Mouse (Mus musculus): ENCODE measurements around the gene Alpk1.

The Alpk1 gene

DNA sequence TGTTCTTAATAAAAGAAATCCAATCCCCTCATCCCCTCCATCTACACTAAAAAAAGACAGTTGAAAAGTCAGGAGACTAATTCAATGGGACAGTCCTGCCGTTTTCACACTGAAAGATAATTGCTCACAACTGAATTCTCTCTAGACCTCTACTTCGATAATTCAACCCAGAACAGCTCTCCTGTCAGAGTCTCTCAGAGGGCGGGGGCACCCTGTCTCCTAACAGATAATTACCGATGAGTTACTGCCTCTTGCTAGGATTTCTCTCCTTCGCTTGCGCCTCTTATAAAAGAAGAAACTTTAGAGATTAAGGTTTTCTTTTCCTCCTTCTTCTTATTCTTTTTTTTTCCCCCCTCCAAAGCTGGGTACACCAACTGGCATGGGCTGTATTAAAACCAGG lies 34.8 kb downstream of the Alpk1 start:
- no peak for DNase-seq (ENCODE audit: low read depth, low spot score)

DNA sequence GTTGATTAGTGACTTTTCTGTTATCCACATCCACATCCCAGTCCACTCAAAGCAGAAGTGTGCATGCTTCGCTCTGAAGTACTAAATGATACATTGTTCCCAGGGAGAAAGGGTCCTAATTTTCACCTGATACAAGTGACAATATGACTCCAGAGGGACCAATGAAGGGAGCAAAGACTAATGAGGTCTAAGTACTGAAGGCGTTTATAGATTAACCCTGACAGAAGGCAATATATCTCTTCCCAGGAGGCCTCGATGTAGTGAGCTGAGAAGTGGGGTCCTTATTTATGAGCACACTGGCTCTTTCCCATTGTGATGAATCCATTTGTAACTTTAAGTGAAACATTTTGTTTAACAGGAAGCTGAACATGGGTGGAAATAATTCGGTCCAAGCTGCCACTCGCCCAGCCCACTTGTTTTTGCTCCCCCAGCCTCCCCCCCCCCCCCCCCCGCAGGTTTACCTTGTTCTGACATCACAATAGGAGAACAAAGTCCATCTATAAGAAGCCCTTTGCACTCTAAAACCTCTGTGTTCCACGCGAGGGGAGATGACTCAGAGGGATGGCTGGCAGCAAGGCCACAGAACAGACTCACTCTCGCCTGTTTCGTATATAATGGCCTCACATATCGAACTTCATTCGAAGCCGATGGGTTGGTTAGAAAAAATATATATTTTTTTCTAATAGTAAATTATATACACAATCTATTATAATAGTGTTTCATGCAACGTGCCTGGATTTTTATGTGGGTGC lies 36.5 kb downstream of the Alpk1 start:
- DNase-seq (ENCODE audit: low read depth, low spot score) = no peak

DNA sequence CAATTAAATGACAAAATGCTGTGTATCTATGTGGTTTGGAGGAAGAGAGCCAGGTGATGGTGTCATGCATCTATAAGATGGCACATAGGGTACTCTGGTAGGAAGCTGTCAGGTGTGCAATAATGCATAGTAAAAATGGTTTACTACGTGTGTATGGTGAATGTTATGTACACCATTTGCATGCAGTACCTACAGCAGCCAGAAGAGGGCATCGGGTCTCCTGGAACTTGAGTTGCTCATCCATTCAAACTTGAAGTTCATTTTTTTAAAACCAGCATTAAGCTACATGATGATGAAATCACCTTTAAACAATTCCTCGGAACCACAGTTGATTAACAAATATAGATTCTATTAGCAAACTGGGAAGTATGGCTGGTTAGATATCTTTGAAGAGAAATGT lies 38.9 kb downstream of the Alpk1 start:
- peak; percentile 17 for DNase-seq (ENCODE audit: low read depth, low spot score)

DNA sequence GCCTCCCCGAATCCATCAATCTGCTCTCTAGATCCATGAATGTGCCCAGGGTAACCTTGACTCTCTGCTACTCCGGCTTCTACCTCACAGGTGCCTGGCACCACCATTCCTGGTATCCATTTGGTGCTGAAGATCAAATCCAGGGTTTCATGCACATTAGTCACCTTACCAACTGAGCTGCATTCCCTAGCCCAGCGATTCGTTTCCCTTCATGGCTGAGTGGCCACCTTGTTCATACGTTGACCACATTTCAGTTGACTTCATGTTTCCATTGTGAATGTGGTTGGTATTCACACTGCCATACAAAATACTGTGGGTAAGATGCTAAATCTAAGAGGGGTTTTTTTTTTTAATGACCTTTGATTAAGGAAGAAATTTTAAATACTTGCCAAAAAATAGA lies 42.5 kb downstream of the Alpk1 start:
- no peak for DNase-seq (ENCODE audit: low read depth, low spot score)

DNA sequence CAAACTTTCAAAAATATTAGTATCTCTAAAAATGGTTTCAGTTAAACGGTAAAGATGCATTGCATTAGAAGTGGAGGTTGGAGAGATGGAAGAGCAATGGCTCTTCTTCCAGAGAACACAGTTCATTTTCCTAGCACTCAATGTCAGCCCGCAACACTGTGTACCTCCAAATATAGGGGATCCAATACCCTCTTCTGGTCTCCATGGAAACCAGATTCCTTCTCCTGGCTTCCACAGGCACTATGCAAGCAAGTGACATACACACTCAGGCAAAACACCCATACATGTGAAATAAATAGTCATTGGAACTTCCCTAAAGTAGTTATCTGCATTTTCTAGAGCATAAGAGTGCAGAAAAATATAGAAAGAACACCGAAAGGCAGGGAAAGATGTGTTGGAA lies 44.9 kb downstream of the Alpk1 start:
- DNase-seq (ENCODE audit: low read depth, low spot score) = no peak

DNA sequence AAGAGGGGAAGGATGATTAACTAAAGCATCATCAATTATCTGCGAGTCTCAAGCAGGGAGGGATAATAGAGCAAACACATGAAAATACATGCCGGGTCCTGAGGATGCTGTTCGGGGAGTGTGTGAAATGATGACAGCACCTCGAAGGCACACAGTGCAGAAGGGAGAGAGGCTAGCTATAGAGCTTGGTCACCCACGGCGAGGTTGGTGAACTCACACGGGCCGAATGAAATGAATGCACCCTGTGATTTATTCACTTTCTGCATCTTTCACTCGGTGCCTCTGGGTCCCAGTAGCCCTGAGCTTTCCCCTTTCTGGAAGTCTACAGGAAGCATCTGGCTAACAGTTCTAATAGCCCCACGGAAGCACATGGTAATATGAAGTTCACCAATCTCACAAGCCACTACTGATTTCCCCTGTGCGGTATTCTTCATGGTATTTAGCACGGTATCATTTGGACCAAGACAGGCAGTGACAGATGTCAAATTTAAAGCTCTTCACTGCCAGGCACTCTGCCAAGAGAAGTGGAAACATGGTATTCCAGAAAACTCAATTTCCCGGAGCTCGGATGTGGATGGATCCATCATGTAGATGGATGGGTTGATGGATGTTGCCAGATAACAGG lies 50.7 kb downstream of the Alpk1 start:
- DNase-seq (ENCODE audit: low read depth, low spot score) = no peak

DNA sequence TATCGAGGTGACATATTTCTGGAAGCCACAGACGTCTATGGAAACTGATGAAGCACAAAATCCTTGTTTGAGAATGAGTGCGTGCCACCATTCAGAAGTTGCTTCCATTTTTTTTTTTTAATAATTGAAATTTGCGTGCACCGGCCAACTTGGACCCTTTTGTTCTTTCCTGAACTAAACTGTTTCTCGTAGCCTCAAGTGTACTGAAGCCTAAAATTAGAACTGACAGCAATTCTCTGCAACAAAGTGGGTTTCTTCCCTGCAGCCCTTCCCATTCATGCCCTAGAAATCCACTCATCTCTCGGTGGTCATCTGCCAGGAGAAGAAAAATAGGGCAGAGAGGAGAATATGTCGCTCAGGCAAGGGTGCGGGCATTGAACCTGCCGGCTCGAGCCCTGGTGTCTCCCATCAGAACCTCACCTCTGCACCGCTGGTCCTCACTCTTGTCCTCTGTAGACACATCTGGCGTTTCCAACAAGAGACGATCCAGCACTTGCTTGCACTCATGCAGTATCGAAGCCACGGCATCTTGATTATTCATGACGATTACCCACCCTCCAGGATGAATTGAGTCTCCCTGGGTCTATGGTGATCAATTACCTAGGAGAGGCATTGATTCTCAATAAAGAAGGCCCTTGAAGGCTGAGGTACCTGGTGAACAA lies 51.3 kb downstream of the Alpk1 start:
- no peak for DNase-seq (ENCODE audit: low read depth, low spot score)

DNA sequence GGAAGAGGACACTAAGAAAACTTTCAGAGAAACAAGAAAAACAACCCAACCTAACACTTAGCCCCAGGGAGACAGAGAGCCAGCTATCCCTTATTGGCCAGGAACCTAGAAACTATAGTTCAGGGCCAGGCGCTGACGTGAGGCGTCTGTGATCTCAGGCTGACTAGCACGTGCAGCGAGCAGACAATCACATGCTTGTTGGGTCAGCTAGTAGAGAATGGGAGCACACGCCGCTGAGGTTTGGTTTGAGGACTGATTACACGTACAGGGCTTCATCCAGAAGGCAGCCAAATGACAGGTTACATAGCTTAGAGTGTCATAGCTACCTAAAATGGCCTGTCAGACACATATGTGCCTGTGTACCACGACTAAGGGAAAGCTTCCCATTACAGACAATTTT lies 52.3 kb downstream of the Alpk1 start:
- no peak for DNase-seq (ENCODE audit: low read depth, low spot score)

DNA sequence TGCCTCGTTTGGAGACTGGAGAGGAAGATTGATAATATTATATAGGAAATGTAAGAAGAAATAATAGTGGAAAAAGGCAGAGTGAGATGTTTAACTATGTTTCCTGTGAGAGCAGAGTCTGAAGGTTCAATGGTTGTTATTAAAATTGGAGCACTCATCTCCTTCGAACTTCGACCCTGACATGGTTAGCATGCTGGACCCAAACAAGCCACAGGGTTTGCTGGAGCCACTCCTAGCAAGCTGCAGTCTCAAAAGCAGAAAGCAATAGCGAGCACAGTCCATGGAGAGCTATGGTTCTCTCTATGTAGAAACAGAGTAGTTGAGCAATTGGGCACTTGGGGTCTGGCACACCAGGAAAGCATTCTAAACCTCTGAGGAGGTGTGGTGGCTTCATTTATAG lies 59.4 kb downstream of the Alpk1 start:
- no peak for DNase-seq (ENCODE audit: low read depth, low spot score)

DNA sequence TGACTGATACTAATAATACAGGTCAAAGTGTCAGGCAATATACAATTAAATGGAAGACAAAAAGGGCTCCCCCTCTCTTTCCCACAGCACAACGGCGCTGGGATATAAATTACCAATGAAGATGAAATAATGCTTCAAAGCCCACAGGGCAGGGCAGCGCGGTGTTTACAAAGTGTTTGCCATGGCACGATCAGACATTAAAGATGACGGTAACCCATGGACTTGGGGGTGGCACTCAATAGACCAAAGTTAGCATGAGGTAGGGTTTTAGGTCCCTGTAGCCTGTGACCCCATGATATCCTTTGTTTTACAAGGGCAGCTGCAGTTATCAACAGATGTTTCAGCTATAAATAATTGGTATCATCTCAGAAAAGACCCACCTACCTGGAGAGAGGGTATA lies 60.3 kb downstream of the Alpk1 start:
- no peak for DNase-seq (ENCODE audit: low read depth, low spot score)

DNA sequence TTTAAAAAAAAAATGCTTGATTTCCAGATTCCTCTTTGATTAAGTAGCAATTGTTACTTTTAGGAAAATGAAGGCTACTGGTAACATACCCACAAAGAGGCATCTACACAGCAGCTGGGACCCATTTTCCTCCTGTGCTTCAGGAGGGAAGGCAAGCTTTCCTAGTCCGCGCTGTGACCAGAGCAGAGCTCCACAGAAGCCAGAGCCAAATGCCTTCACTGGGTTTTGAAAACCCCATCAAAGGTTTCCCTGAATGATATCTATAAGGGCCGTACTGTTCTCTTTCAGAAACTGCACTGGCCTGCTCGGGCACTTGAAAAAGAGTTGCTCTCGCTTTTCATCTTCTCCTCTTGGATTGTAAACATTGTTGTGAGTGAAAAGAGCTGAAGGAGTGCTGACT lies 60.7 kb downstream of the Alpk1 start:
- no peak for DNase-seq (ENCODE audit: low read depth, low spot score)

DNA sequence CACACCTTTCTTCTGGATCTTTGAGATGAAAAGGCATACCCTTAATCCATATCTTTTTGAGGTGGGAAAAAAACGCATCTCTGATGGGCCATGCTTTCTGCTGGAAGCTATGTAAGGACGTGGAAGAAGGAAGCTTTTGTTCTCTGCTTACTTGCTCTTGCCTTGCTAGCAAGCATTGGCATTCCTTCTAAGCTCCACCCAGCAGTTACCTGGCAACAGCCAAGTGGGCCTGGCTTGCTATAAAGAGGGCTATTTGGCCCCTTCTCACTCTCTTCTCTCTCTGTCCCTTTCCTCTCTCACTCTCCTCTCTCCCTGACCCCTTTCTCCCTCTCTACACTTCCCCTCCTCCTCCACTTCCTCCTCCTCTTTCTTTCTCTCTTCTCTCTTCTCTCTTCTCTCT lies 63.6 kb downstream of the Alpk1 start:
- DNase-seq (ENCODE audit: low read depth, low spot score) = no peak

DNA sequence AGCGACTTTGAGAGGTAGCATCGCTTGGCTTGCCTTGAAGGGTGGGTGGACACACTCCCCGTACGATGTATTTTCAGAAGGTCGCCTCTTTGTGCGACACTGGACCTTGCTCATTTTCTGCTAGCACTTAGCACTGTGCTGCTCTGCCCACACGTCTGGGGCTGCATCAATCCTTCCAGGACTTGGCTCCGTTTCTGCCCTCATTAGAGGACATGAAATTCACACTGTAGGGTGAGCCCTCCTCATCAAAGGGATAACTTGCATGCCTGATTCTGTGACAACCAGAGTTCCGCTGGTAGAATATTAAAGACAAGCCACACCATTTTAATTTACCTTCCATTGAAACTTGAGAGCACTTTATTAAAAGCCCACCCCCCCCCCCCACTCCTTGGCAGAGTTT lies 67.2 kb downstream of the Alpk1 start:
- DNase-seq (ENCODE audit: low read depth, low spot score) = no peak

DNA sequence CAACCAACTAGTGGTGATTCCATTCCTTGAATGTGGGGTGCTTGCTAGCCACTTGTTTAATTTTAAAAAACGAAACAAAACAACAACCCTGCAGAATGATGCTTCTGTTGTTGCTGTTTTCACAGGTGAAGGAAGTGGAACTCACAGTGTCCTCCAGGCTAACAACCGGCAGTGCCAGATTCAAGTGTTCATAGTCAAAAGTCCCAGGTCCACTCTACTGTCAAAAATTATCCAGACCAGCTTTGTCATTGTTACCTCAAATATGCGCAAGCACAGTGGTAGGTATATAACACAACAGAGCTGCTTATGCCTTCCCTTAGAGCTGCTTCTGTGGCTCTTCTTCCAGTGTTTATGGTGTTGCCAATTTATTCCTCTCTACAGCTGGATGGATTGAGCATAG lies 68.8 kb downstream of the Alpk1 start:
- no peak for DNase-seq (ENCODE audit: low read depth, low spot score)

DNA sequence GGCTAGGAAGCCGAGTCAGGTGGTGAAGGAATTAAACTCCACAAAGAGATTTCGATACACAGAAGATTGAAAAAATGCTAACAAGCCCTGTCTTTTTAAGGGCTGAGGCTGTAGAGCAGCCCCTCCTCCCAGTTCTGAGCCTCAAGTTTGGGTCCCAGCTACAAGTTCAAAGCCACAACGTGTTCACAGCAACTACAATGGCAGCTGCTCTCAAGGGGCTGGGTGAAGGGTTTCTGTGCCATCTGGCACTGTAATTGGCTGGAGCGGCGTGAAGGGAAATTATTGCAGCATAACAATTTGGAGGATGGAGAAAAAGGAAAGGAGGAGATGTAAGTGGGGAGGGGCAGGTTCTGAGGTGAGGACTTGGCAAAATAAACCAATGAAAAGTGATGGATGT lies 73.2 kb downstream of the Alpk1 start:
- DNase-seq (ENCODE audit: low read depth, low spot score) = no peak

DNA sequence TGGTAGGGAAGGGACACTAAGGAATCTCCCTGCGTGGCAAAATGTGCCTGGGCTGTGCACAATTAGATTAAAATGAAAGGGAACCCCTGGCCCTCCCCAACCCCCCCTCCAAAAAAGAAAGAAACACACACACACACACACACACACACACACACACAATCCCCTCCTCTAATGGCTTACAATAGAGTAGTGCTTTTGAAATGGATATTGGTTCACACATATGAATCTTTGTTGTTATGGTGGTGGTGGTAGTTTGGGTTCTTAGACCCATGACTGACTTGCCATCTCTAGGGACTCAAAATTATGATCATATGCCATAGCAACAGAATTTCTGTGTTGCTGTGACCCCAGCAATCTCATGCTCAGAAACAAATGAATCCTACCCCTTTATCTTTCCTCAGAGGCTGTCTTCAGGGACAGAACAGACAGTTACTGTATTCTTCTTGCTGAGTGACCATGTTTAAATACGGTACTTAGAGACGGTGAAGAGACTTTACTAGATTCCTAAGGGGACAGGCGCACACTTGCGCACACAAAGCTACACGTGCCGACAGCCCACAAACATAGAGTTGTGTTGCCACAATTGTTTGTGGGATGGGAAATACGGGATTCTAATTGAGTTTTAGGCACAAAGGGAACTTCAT lies 73.8 kb downstream of the Alpk1 start:
- DNase-seq (ENCODE audit: low read depth, low spot score) = no peak

DNA sequence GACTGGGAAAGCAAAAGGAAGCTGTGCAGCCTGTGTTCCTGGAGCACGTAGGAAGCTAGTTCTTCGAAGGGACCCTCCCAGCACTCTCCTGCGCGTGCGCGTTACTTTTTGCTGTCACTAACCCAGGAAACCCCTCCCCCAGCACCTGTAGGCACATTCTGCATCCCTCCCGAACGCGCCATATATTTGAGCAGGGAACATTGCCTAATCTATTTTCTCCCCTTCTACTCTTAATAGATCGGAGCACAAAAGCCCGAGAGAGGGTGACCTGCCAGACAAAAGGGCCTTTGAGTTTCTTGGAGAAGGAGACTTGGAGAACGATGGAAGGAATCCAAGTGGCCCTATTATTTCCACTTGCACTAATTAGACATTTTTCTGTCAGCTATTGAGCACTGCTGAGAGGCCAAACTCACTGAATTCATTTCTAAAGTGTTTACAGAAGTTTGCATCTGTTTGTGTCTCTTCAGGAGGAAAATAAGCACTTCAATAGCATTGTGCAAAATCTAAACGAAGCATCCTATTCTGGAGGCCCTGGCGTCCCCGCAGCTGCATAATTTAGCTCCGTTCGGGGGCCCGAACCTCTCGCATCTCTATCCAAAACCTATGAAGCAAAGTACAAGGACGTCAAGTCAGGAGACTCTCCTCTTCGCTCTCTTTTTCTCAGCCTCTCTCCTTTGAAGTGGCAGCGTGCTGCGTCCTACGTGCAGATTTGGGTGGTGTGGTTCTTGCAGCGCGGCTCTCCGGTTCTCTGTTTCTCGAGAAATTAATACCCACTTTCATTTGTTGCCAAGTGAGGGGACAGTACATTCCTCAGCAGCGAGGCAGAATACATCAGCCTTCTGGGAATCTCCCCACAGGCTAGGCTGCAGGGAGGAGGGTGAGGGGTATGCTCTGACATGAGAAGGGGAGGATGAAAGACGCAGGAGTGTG lies 74.5 kb downstream of the Alpk1 start:
- no peak for DNase-seq (ENCODE audit: low read depth, low spot score)

DNA sequence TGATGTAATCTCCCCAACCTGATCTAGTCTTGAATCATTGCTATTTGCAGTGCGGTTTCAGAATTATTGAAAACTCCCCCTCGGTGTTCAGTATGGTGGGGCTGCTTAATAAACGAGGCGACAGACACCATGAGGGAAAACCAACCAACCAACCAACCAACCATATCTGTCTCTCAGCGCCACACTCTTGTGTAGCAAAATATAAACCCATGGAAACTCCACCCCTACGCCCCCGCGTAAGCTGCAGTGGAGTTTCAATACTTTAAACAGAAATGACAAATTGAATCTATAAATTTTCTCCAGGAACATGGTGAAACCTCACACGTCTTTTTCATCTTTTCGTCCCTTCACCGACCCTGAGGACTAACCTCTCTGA lies 75.2 kb downstream of the Alpk1 start:
- no peak for DNase-seq (ENCODE audit: low read depth, low spot score)

DNA sequence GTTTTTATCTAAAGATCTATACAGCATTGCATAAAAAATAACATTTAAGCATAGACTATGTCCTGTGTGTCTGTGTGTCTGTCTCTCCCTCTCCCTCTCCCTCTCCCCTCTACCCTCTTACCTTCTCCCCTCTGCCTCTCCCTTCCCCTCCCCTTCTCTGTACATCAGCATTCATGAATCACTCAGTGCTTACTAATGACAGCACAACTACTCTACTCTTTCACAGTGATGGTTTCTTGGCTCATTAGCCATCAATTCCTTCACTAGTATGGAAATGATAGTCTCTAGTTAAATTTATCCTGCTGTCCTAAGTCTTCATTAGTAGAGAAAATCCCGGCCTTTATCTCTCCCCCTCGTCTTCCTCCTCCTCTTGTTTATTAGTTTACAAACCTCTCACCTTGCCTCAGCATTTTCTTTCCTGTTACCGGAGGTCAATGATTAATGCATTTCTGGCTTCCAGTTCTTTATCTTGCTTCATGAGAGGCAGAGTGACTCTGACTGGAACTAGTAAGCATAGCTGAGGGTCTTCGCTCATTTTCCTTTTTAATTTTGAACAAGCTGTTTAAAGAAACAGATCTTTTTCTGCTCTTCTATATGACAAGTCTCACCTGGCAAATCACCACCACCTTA lies 79.0 kb downstream of the Alpk1 start:
- DNase-seq (ENCODE audit: low read depth, low spot score) = no peak

DNA sequence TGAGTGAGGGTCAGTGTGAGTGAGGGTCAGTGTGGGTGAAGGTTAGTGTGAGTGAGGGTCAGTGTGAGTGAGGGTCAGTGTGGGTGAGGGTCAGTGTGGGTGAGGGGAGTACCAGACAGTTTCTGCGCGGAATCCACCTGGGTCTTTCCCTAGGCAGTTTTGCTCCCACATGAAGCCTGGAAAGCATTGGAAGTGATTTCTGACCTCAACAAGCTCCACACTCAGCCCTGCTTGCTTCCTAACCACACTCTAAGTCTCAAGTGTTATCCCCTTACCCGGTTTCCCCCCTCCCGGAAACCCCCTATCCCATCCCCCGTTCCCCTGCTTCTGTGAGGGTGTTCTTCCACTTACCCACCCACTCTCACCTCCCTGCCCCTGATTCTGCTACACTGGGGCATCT lies 81.7 kb downstream of the Alpk1 start:
- DNase-seq (ENCODE audit: low read depth, low spot score) = peak; percentile 15

DNA sequence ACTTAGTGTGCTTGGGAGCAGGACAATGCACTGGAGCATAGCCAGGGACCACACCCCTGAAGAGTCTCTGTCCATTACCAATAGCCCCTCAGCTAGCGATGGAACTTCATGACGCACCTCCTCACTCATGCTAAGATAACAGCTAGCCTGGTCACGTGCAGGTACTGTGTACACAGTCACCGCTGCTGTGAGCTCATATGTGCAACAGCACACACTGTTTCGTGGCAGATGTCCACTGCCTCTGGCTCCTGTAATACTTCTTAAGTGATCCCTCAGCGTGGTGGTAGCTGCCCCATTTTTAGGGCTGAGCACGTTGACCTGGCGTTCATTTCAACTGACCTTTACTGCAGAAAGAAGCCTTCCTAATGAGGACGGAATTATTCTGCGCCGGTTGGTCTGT lies 83.8 kb downstream of the Alpk1 start:
- no peak for DNase-seq (ENCODE audit: low read depth, low spot score)

Data from ES-CJ7 (cell line).